Mouse (Mus musculus): ENCODE measurements around the gene Btn1a1. TPM values are rescaled to one million over a fixed set of nuclear protein-coding genes. Genes with fewer than 3 reads are reported as not detected.

Btn1a1 gene
- polyA plus RNA-seq, 1 experiment = not detected

GRCm38 (mm10) chr13:23437908-23438307 lies 27.8 kb downstream of the Btn1a1 start:
- peak; percentile 82 for DNase-seq (ENCODE audit: low spot score)

- DNase-seq (ENCODE audit: low spot score) = no peak
Observed at GRCm38 (mm10) chr13:23436861-23437822, 28.6 kb downstream of the Btn1a1 start.

- DNase-seq (ENCODE audit: low spot score) = no peak
Observed at GRCm38 (mm10) chr13:23436231-23436661, 29.5 kb downstream of the Btn1a1 start.

GRCm38 (mm10) chr13:23435676-23436075 lies 30.0 kb downstream of the Btn1a1 start:
- DNase-seq (ENCODE audit: low spot score) = no peak

GRCm38 (mm10) chr13:23435241-23435640 lies 30.5 kb downstream of the Btn1a1 start:
- no peak for DNase-seq (ENCODE audit: low spot score)

- no peak for DNase-seq (ENCODE audit: low spot score)
Observed at GRCm38 (mm10) chr13:23434426-23434825, 31.3 kb downstream of the Btn1a1 start.

GRCm38 (mm10) chr13:23433801-23434200 lies 31.9 kb downstream of the Btn1a1 start:
- no peak for DNase-seq (ENCODE audit: low spot score)

GRCm38 (mm10) chr13:23433206-23433605 lies 32.5 kb downstream of the Btn1a1 start:
- no peak for DNase-seq (ENCODE audit: low spot score)

GRCm38 (mm10) chr13:23432562-23433201 lies 33.0 kb downstream of the Btn1a1 start:
- DNase-seq (ENCODE audit: low spot score) = peak; percentile 86

- DNase-seq (ENCODE audit: low spot score) = no peak
Observed at GRCm38 (mm10) chr13:23431351-23431771, 34.3 kb downstream of the Btn1a1 start.

- DNase-seq (ENCODE audit: low spot score) = no peak
Observed at GRCm38 (mm10) chr13:23430734-23431133, 35.0 kb downstream of the Btn1a1 start.

- no peak for DNase-seq (ENCODE audit: low spot score)
Observed at GRCm38 (mm10) chr13:23429771-23430380, 35.8 kb downstream of the Btn1a1 start.

- DNase-seq (ENCODE audit: low spot score) = no peak
Observed at GRCm38 (mm10) chr13:23428166-23428993, 37.3 kb downstream of the Btn1a1 start.

GRCm38 (mm10) chr13:23427401-23427910 lies 38.2 kb downstream of the Btn1a1 start:
- DNase-seq (ENCODE audit: low spot score) = no peak

GRCm38 (mm10) chr13:23426922-23427321 lies 38.8 kb downstream of the Btn1a1 start:
- no peak for DNase-seq (ENCODE audit: low spot score)

GRCm38 (mm10) chr13:23426335-23426734 lies 39.4 kb downstream of the Btn1a1 start:
- no peak for DNase-seq (ENCODE audit: low spot score)

- no peak for DNase-seq (ENCODE audit: low spot score)
Observed at GRCm38 (mm10) chr13:23425505-23425904, 40.2 kb downstream of the Btn1a1 start.

GRCm38 (mm10) chr13:23424494-23425325 lies 41.0 kb downstream of the Btn1a1 start:
- DNase-seq (ENCODE audit: low spot score) = peak; percentile 74

GRCm38 (mm10) chr13:23424052-23424380 lies 41.7 kb downstream of the Btn1a1 start:
- DNase-seq (ENCODE audit: low spot score) = no peak

GRCm38 (mm10) chr13:23423286-23424051 lies 42.2 kb downstream of the Btn1a1 start, which contains the start of gene Abt1:
Abt1 (minus strand) TSS chr13:23423866.
- peak; percentile 91 for DNase-seq (ENCODE audit: low spot score)

Data from urinary bladder, adult 2 months (tissue).